21 mouse cellular contexts compared by ENCODE assay signal in genomic region chr19:50893755-50894154, GRCm38 (mm10).
"Had no signal": no experiment of that assay in that cellular context is flagged by ENCODE, and none has a peak within 500 bp of the region (broad histone marks: within the 10 kb centered on the region; RNA-seq: fewer than 3 reads in every experiment).

No protein-coding gene starts in this region.

- H3K4me2 ChIP-seq: heart, embryonic 12.5 days; hindbrain, embryonic 13.5 days; hindbrain, embryonic 15.5 days; limb, embryonic 13.5 days; limb, embryonic 15.5 days; liver, embryonic 12.5 days had no signal

- H3K27me3 ChIP-seq: heart, embryonic 12.5 days; hindbrain, embryonic 13.5 days; hindbrain, embryonic 15.5 days; limb, embryonic 13.5 days; limb, embryonic 15.5 days; liver, embryonic 12.5 days had no signal

- H3K4me1 ChIP-seq: heart, embryonic 10.5 days; heart, embryonic 12.5 days; hindbrain, embryonic 13.5 days; hindbrain, embryonic 15.5 days; limb, embryonic 13.5 days; limb, embryonic 15.5 days; liver, embryonic 12.5 days had no signal

- ATAC-seq: hindbrain, postnatal 0 days; intestine, embryonic 16.5 days; liver, embryonic 12.5 days had no signal

- H3K9me3 ChIP-seq: heart, embryonic 10.5 days; heart, embryonic 12.5 days; hindbrain, embryonic 13.5 days; hindbrain, embryonic 15.5 days; limb, embryonic 13.5 days; limb, embryonic 15.5 days; liver, embryonic 12.5 days had no signal

- H3K4me3 ChIP-seq: heart, embryonic 10.5 days; heart, embryonic 12.5 days; hindbrain, embryonic 13.5 days; hindbrain, embryonic 15.5 days; limb, embryonic 13.5 days; limb, embryonic 15.5 days; liver, embryonic 12.5 days had no signal

- H3K27ac ChIP-seq: heart, embryonic 10.5 days; hindbrain, embryonic 13.5 days; hindbrain, embryonic 15.5 days; hindbrain, postnatal 0 days; limb, embryonic 13.5 days; limb, embryonic 15.5 days; liver, embryonic 12.5 days; liver, embryonic 14.5 days had no signal

- H3K36me3 ChIP-seq: heart, embryonic 10.5 days; heart, embryonic 12.5 days; hindbrain, embryonic 13.5 days; hindbrain, embryonic 15.5 days; limb, embryonic 13.5 days; limb, embryonic 15.5 days; liver, embryonic 12.5 days had no signal

- H3K9ac ChIP-seq: heart, embryonic 12.5 days; hindbrain, embryonic 13.5 days; hindbrain, embryonic 15.5 days; limb, embryonic 13.5 days; limb, embryonic 15.5 days; liver, embryonic 12.5 days; liver, embryonic 14.5 days had no signal

- DNase-seq: gastrocnemius, postnatal 14 days; gastrocnemius, postnatal 36 days; heart, adult 18-20 months; heart, postnatal 14 days; heart, postnatal 36 days; kidney, adult 11 months; kidney, postnatal 14 days; kidney, postnatal 36 days; layer of hippocampus, adult 9-11 months; layer of hippocampus, postnatal 36 days; left cerebral cortex, postnatal 4 days had no signal
